ENCODE assay signal across 42 mouse cellular contexts in the genomic region with DNA sequence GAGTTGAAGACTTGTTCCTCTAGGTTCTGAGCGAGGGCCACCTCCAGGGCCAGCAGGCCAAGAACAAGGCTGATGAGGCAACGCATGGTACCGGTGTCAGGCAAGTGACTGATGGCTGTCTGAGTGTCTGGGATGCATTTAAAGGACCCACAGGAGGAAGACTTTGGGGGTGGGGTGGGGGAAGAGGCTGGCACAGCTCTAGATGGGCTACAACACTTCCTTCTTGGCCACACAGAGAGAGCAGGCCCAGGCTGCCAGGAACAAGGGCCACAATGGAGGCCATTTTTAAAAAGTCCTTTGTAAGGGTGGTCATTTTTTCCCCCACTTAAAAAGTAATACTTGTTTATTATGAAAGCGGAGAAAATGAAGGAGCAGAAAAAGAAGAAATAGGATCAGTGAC. TPM values are rescaled to one million over a fixed set of nuclear protein-coding genes. Genes with fewer than 3 reads are reported as not detected.
"Had no signal": no experiment of that assay in that cellular context is flagged by ENCODE, and none has a peak within 500 bp of the region (broad histone marks: within the 10 kb centered on the region; RNA-seq: fewer than 3 reads in every experiment).

TSS of gene Wap (minus strand) at position 101 of the 400 bp plus-strand sequence.

- H3K27me3 ChIP-seq: heart, embryonic 13.5 days; heart, embryonic 15.5 days; hindbrain, embryonic 12.5 days; hindbrain, embryonic 13.5 days; hindbrain, embryonic 15.5 days; intestine, embryonic 15.5 days; kidney, embryonic 15.5 days had no signal

- ATAC-seq: hindbrain, embryonic 16.5 days; hindbrain, postnatal 0 days; inflammation-experienced regulatory T-cells, adult 6 months; intestine, embryonic 15.5 days; intestine, embryonic 16.5 days; intestine, postnatal 0 days had no signal

- H3K4me3 ChIP-seq: heart, embryonic 13.5 days; heart, embryonic 15.5 days; hindbrain, embryonic 10.5 days; hindbrain, embryonic 12.5 days; hindbrain, embryonic 13.5 days; hindbrain, embryonic 15.5 days; intestine, embryonic 15.5 days; kidney, embryonic 15.5 days; layer of hippocampus, adult 2 months; left cerebral cortex, adult 2 months had no signal

- H3K4me1 ChIP-seq: heart, embryonic 13.5 days; heart, embryonic 15.5 days; hindbrain, embryonic 10.5 days; hindbrain, embryonic 12.5 days; hindbrain, embryonic 13.5 days; hindbrain, embryonic 15.5 days; intestine, embryonic 15.5 days; kidney, embryonic 15.5 days had no signal

- H3K27ac ChIP-seq: heart, embryonic 13.5 days; heart, embryonic 15.5 days; hindbrain, embryonic 10.5 days; hindbrain, embryonic 12.5 days; hindbrain, embryonic 13.5 days; hindbrain, embryonic 14.5 days; hindbrain, embryonic 15.5 days; hindbrain, postnatal 0 days; intestine, embryonic 15.5 days; kidney, embryonic 15.5 days; kidney, postnatal 0 days; layer of hippocampus, adult 2 months; left cerebral cortex, adult 2 months had no signal

- H3K4me2 ChIP-seq: heart, embryonic 11.5 days; heart, embryonic 13.5 days; heart, embryonic 15.5 days; hindbrain, embryonic 12.5 days; hindbrain, embryonic 13.5 days; hindbrain, embryonic 14.5 days; hindbrain, embryonic 15.5 days; intestine, embryonic 15.5 days; kidney, embryonic 15.5 days had no signal

- H3K36me3 ChIP-seq: heart, embryonic 13.5 days; heart, embryonic 15.5 days; hindbrain, embryonic 10.5 days; hindbrain, embryonic 12.5 days; hindbrain, embryonic 13.5 days; hindbrain, embryonic 15.5 days; intestine, embryonic 15.5 days; kidney, embryonic 15.5 days had no signal

- H3K9me3 ChIP-seq: heart, embryonic 13.5 days; heart, embryonic 15.5 days; hindbrain, embryonic 10.5 days; hindbrain, embryonic 12.5 days; hindbrain, embryonic 13.5 days; hindbrain, embryonic 15.5 days; intestine, embryonic 15.5 days; kidney, embryonic 15.5 days had no signal

- DNase-seq: heart, postnatal 10 days; heart, postnatal 14 days; heart, postnatal 36 days; heart, postnatal 4 days; kidney, adult 11 months; kidney, adult 18-20 months; kidney, adult 2 months; kidney, adult 8-10 months; kidney, adult 9 months; kidney, postnatal 10 days; kidney, postnatal 14 days; kidney, postnatal 25 days; kidney, postnatal 36 days; kidney, postnatal 4 days; layer of hippocampus, adult 9-11 months; layer of hippocampus, postnatal 36 days had no signal

- H3K9ac ChIP-seq: heart, embryonic 13.5 days; heart, embryonic 15.5 days; hindbrain, embryonic 12.5 days; hindbrain, embryonic 13.5 days; hindbrain, embryonic 14.5 days; hindbrain, embryonic 15.5 days; intestine, embryonic 15.5 days; kidney, embryonic 15.5 days had no signal

RNA-seq across cellular contexts. Expression of gene Wap, which starts in this region (rescaled TPM):
- polyA plus RNA-seq: heart, embryonic 11.5 days; heart, embryonic 13.5 days; heart, embryonic 14.5 days; heart, embryonic 15.5 days; heart, embryonic 16.5 days; heart, postnatal 0 days; hindbrain, embryonic 10.5 days; hindbrain, embryonic 11.5 days; hindbrain, embryonic 12.5 days; hindbrain, embryonic 13.5 days; hindbrain, embryonic 14.5 days; hindbrain, embryonic 15.5 days; hindbrain, embryonic 16.5 days; hindbrain, postnatal 0 days; inflammation-experienced regulatory T-cells, adult 6 months; intestine, embryonic 14.5 days; intestine, embryonic 15.5 days; intestine, embryonic 16.5 days; kidney, adult 2 months; kidney, embryonic 14.5 days; kidney, embryonic 15.5 days; kidney, embryonic 16.5 days; kidney, postnatal 0 days; large intestine, adult 2 months had no signal
